Comparison of ENCODE assay signal across 17 mouse cellular contexts in the genomic region with DNA sequence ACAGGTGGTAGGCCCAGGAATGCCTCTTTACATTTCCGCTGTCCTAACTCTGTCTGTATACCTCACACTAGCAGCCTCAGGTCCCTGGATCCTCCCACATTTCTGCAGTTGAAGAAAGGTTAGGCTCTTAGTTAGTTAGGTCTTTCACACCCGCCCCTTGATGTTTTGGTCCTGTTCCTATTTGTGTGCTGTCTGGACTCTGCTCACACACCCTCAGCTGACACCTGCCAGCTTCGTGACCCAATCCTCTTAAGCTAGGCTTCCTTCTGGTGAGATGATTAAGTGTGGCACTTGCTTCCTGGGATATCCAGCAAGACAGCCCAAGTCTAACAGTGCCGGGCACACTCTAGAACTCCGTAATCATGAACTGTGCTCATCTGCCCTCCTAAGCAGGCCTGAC. TPM values are rescaled to one million over a fixed set of nuclear protein-coding genes. Genes with fewer than 3 reads are reported as not detected.
DNase-seq lines count a peak whose midpoint lies in the region; ATAC-seq and TF ChIP-seq lines count a peak whose summit lies in the region.
"Had no signal": no experiment of that assay in that cellular context is flagged by ENCODE, and none has a peak within 500 bp of the region (broad histone marks: within the 10 kb centered on the region; RNA-seq: fewer than 3 reads in every experiment).

No protein-coding gene starts in this region.

- H3K4me3 ChIP-seq in midbrain, embryonic 10.5 days, result no peak overlapping the region
- no peak overlapping the region for H3K4me3 ChIP-seq in midbrain, embryonic 16.5 days (ENCODE audit: low read depth, low read length)
- no peak overlapping the region for H3K4me3 ChIP-seq in liver, embryonic 13.5 days (replicated peaks)
- H3K4me3 ChIP-seq in stomach, postnatal 0 days (ENCODE audit: low read depth, low read length), result no peak overlapping the region
- H3K4me3 ChIP-seq: lung, embryonic 15.5 days; midbrain, embryonic 12.5 days had no signal

- H3K4me1 ChIP-seq in midbrain, embryonic 10.5 days, result peaks cover 48% of the 10 kb centered on the region
- H3K4me1 ChIP-seq in midbrain, embryonic 16.5 days (ENCODE audit: control insufficient read depth, insufficient read depth, low read length), result no peaks in the 10 kb centered on the region
- peaks cover 97% of the 10 kb centered on the region for H3K4me1 ChIP-seq in liver, embryonic 13.5 days (replicated peaks)
- H3K4me1 ChIP-seq in stomach, postnatal 0 days (replicated peaks; ENCODE audit: control insufficient read depth, insufficient read depth), result peaks cover 15% of the 10 kb centered on the region

- no peak overlapping the region for H3K9ac ChIP-seq in midbrain, embryonic 16.5 days (ENCODE audit: low read depth, low read length)
- 0 out of 2 replicates have a peak overlapping the region, but pooled peaks have one; percentile 85 for H3K9ac ChIP-seq in liver, embryonic 13.5 days
- H3K9ac ChIP-seq in stomach, postnatal 0 days (ENCODE audit: low read length), result no peak overlapping the region
- H3K9ac ChIP-seq: lung, embryonic 15.5 days; midbrain, embryonic 12.5 days had no signal

- peak; percentile 51 for DNase-seq in kidney, adult 11 months
- DNase-seq in kidney, postnatal 14 days, result no peak
- no peak for DNase-seq in midbrain, embryonic 10.5 days (ENCODE audit: low spot score)
- DNase-seq in liver, embryonic 13.5 days, result no peak
- DNase-seq in stomach, postnatal 0 days (ENCODE audit: low spot score), result no peak
- no peak for DNase-seq in cerebellum, postnatal 4 days (ENCODE audit: low spot score in 2 of 2)
- DNase-seq: adrenal gland, postnatal 25 days; cerebellum, adult 9-10 months; gastrocnemius, postnatal 25 days; left cerebral cortex, postnatal 4 days; thymus, adult 2 months had no signal

- H3K36me3 ChIP-seq in midbrain, embryonic 10.5 days, result peaks cover 25% of the 10 kb centered on the region
- H3K36me3 ChIP-seq in midbrain, embryonic 16.5 days (ENCODE audit: control insufficient read depth, insufficient read depth, low read length), result peaks cover 5% of the 10 kb centered on the region; the same call in 1 of the 2 replicates
- H3K36me3 ChIP-seq in liver, embryonic 13.5 days, result peaks cover 66% of the 10 kb centered on the region
- H3K36me3 ChIP-seq in stomach, postnatal 0 days (ENCODE audit: control insufficient read depth, insufficient read depth, low read length), result no peaks in the 10 kb centered on the region
- H3K36me3 ChIP-seq: lung, embryonic 15.5 days; midbrain, embryonic 12.5 days had no signal

- TF ChIP-seq EP300 in stomach, postnatal 0 days (optimal IDR thresholded peaks at IDR 0.05), result no peak

- no peak for ATAC-seq in midbrain, embryonic 16.5 days
- ATAC-seq in liver, embryonic 13.5 days (ENCODE audit: low read depth), result no peak
- ATAC-seq in stomach, postnatal 0 days (ENCODE audit: low FRiP score, low TSS enrichment), result no peak
- ATAC-seq: forebrain, embryonic 14.5 days; inflammation-experienced regulatory T-cells, adult 6 months had no signal

- no peaks in the 10 kb centered on the region for H3K27me3 ChIP-seq in midbrain, embryonic 10.5 days (ENCODE audit: low read depth, poor library complexity, severe bottlenecking)
- no peaks in the 10 kb centered on the region for H3K27me3 ChIP-seq in midbrain, embryonic 16.5 days (ENCODE audit: control insufficient read depth, insufficient read depth, low read depth, low read length)
- no peaks in the 10 kb centered on the region for H3K27me3 ChIP-seq in liver, embryonic 13.5 days
- H3K27me3 ChIP-seq in stomach, postnatal 0 days (ENCODE audit: control insufficient read depth, insufficient read depth, low read length), result no peaks in the 10 kb centered on the region
- H3K27me3 ChIP-seq: lung, embryonic 15.5 days; midbrain, embryonic 12.5 days had no signal

- WGBS in midbrain, embryonic 10.5 days, result 92% methylated on average over 5 of the region's 5 CpGs
- 88% methylated on average over 5 of the region's 5 CpGs for WGBS in midbrain, embryonic 16.5 days
- 92% methylated on average over 5 of the region's 5 CpGs for WGBS in liver, embryonic 13.5 days (ENCODE audit: insufficient replicate concordance)
- 75% methylated on average over 5 of the region's 5 CpGs for WGBS in stomach, postnatal 0 days

- H3K27ac ChIP-seq in midbrain, embryonic 10.5 days (replicated peaks), result 0 out of 2 replicates have a peak overlapping the region, but pooled peaks have one; percentile 74
- no peak overlapping the region for H3K27ac ChIP-seq in midbrain, embryonic 16.5 days (ENCODE audit: low read length)
- H3K27ac ChIP-seq in liver, embryonic 13.5 days, result peak overlapping the region; percentile 99
- H3K27ac ChIP-seq in stomach, postnatal 0 days (replicated peaks), result peak overlapping the region; percentile 90
- H3K27ac ChIP-seq: lung, embryonic 15.5 days; macrophage; midbrain, embryonic 12.5 days had no signal

- H3K9me3 ChIP-seq in midbrain, embryonic 10.5 days (replicated peaks), result no peaks in the 10 kb centered on the region
- no peaks in the 10 kb centered on the region for H3K9me3 ChIP-seq in midbrain, embryonic 16.5 days (replicated peaks; ENCODE audit: control insufficient read depth, low read length, poor library complexity, severe bottlenecking)
- H3K9me3 ChIP-seq in liver, embryonic 13.5 days (replicated peaks), result no peaks in the 10 kb centered on the region
- H3K9me3 ChIP-seq in stomach, postnatal 0 days (ENCODE audit: control insufficient read depth, low read length), result no peaks in the 10 kb centered on the region
- H3K9me3 ChIP-seq: lung, embryonic 15.5 days; midbrain, embryonic 12.5 days had no signal

- no peak for TF ChIP-seq CTCF in stomach, postnatal 0 days (IDR thresholded peaks at IDR 0.05; ENCODE audit: low read depth)

- no peak overlapping the region for H3K4me2 ChIP-seq in midbrain, embryonic 16.5 days (ENCODE audit: low read length)
- no peak overlapping the region for H3K4me2 ChIP-seq in liver, embryonic 13.5 days
- no peak overlapping the region for H3K4me2 ChIP-seq in stomach, postnatal 0 days (replicated peaks; ENCODE audit: low read depth)
- H3K4me2 ChIP-seq: lung, embryonic 15.5 days; midbrain, embryonic 12.5 days had no signal

RNA-seq across cellular contexts. Expression of a gene that starts 5.3 kb away (rescaled TPM):
- polyA plus RNA-seq in midbrain, embryonic 10.5 days (2016; fragmentation: Nextera tagmentation; extraction: Ambion mirVana), result 1.00 and 1.3 TPM in 2 replicates
- 0.44 and 0.87 TPM in 2 replicates for polyA plus RNA-seq in midbrain, embryonic 16.5 days (2015; fragmentation: Nextera tagmentation; extraction: Ambion mirVana)
- polyA plus RNA-seq in liver, embryonic 13.5 days (2015; fragmentation: Nextera tagmentation; extraction: Ambion mirVana), result 3.0 and 3.2 TPM in 2 replicates
- 184 and 185 TPM in 2 replicates for polyA plus RNA-seq in stomach, postnatal 0 days (2015; fragmentation: Nextera tagmentation; extraction: Ambion mirVana)
- polyA plus RNA-seq: macrophage had no signal

RNA-seq across cellular contexts. Expression of a gene that starts 6.8 kb away (rescaled TPM):
- 1.0 and 1.6 TPM in 2 replicates for polyA plus RNA-seq in midbrain, embryonic 10.5 days (2016; fragmentation: Nextera tagmentation; extraction: Ambion mirVana)
- polyA plus RNA-seq in midbrain, embryonic 16.5 days (2015; fragmentation: Nextera tagmentation; extraction: Ambion mirVana), result 1.4 and 1.5 TPM in 2 replicates
- 39.0 and 42.3 TPM in 2 replicates for polyA plus RNA-seq in liver, embryonic 13.5 days (2015; fragmentation: Nextera tagmentation; extraction: Ambion mirVana)
- polyA plus RNA-seq in stomach, postnatal 0 days (2015; fragmentation: Nextera tagmentation; extraction: Ambion mirVana), result 16.8 and 17.9 TPM in 2 replicates

RNA-seq across cellular contexts. Expression of a gene that starts 26.6 kb away (rescaled TPM):
- 51.9 and 52.1 TPM in 2 replicates for polyA plus RNA-seq in midbrain, embryonic 10.5 days (2016; fragmentation: Nextera tagmentation; extraction: Ambion mirVana)
- 49.0 and 51.5 TPM in 2 replicates for polyA plus RNA-seq in midbrain, embryonic 16.5 days (2015; fragmentation: Nextera tagmentation; extraction: Ambion mirVana)
- polyA plus RNA-seq in liver, embryonic 13.5 days (2015; fragmentation: Nextera tagmentation; extraction: Ambion mirVana), result 23.4 and 35.2 TPM in 2 replicates
- polyA plus RNA-seq in stomach, postnatal 0 days (2015; fragmentation: Nextera tagmentation; extraction: Ambion mirVana), result 23.6 and 27.0 TPM in 2 replicates

RNA-seq across cellular contexts. Expression of a gene that starts 26.8 kb away (rescaled TPM):
- 30.6 and 31.8 TPM in 2 replicates for polyA plus RNA-seq in midbrain, embryonic 10.5 days (2016; fragmentation: Nextera tagmentation; extraction: Ambion mirVana)
- polyA plus RNA-seq in midbrain, embryonic 16.5 days (2015; fragmentation: Nextera tagmentation; extraction: Ambion mirVana), result 24.3 and 25.2 TPM in 2 replicates
- polyA plus RNA-seq in liver, embryonic 13.5 days (2015; fragmentation: Nextera tagmentation; extraction: Ambion mirVana), result 9.9 and 10.2 TPM in 2 replicates
- 7.2 and 8.1 TPM in 2 replicates for polyA plus RNA-seq in stomach, postnatal 0 days (2015; fragmentation: Nextera tagmentation; extraction: Ambion mirVana)

RNA-seq across cellular contexts. Expression of a gene that starts 48.3 kb away (rescaled TPM):
- polyA plus RNA-seq in midbrain, embryonic 10.5 days (2016; fragmentation: Nextera tagmentation; extraction: Ambion mirVana), result 0.12 and 0.21 TPM in 2 replicates
- polyA plus RNA-seq in midbrain, embryonic 16.5 days (2015; fragmentation: Nextera tagmentation; extraction: Ambion mirVana), result 0.09 TPM in 1 of 2 replicates, not detected in the other
- 0.36 and 0.46 TPM in 2 replicates for polyA plus RNA-seq in liver, embryonic 13.5 days (2015; fragmentation: Nextera tagmentation; extraction: Ambion mirVana)
- polyA plus RNA-seq in stomach, postnatal 0 days (2015; fragmentation: Nextera tagmentation; extraction: Ambion mirVana), result 16.0 and 18.2 TPM in 2 replicates
- polyA plus RNA-seq: forebrain, embryonic 14.5 days; inflammation-experienced regulatory T-cells, adult 6 months had no signal

Comparison
In these comparisons a context has a peak if more than half of its experiments do, and no peak if none do; other contexts are left out.
1. RNA of a gene that starts 5.3 kb away (polyA plus RNA-seq): 184 to 185 TPM in stomach, postnatal 0 days; 3.0 to 3.2 TPM in liver, embryonic 13.5 days, 1.00 to 1.3 TPM in midbrain, embryonic 10.5 days and 0.44 to 0.87 TPM in midbrain, embryonic 16.5 days; every median in the first group is over 10 times any median in the second.